In the genomic region with DNA sequence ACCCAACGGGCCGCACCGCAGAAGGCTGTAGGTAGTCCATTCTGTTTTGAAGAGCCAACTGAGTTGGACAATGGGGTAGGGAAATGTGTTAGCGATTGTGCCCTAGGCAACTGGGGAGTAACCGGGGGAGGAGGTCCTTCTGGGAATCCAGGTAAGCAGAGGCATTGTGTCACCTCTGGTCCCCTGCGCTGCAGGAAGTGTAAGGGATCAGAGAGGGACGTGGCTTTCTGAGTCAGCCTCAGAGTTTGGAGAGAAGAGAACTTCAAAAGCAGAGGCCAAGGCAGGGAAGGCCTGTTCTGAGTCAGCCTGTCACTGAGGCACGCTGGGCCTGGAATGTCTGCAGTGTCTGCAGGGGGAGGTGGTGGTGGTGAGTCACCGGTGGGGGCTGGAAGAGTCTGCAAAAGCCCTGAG, we compare ENCODE assay signal across 14 mouse cellular contexts. TPM values are rescaled to one million over a fixed set of nuclear protein-coding genes. Genes with fewer than 3 reads are reported as not detected.
DNase-seq lines count a peak whose midpoint lies in the region; ATAC-seq lines count a peak whose summit lies in the region.
"Had no signal": no experiment of that assay in that cellular context is flagged by ENCODE, and none has a peak within 500 bp of the region (broad histone marks: within the 10 kb centered on the region; RNA-seq: fewer than 3 reads in every experiment).

No protein-coding gene starts in this region.

- no peaks in the 10 kb centered on the region for H3K36me3 ChIP-seq in midbrain, embryonic 11.5 days (ENCODE audit: control insufficient read depth, insufficient read depth, low read length)
- H3K36me3 ChIP-seq in midbrain, embryonic 14.5 days (ENCODE audit: control insufficient read depth, insufficient read depth, low read length): no peaks in the 10 kb centered on the region
- H3K36me3 ChIP-seq in stomach, embryonic 16.5 days (ENCODE audit: control insufficient read depth, insufficient read depth, low read length): no peaks in the 10 kb centered on the region

- ATAC-seq in midbrain, embryonic 11.5 days (ENCODE audit: low FRiP score): no peak
- no peak for ATAC-seq in midbrain, embryonic 14.5 days (ENCODE audit: low FRiP score, low TSS enrichment)
- peak; percentile 89; the same call in 1 of the 2 replicates for ATAC-seq in stomach, embryonic 16.5 days (ENCODE audit: insufficient read depth, low FRiP score)
- ATAC-seq: hindbrain, postnatal 0 days; liver, postnatal 0 days had no signal

- no peaks in the 10 kb centered on the region for H3K9me3 ChIP-seq in midbrain, embryonic 11.5 days (ENCODE audit: control insufficient read depth, low read length)
- H3K9me3 ChIP-seq in midbrain, embryonic 14.5 days (ENCODE audit: control insufficient read depth, low read length): no peaks in the 10 kb centered on the region
- no peaks in the 10 kb centered on the region for H3K9me3 ChIP-seq in stomach, embryonic 16.5 days (replicated peaks; ENCODE audit: control insufficient read depth, low read length)

- 0 out of 2 replicates have a peak, but pooled peaks cover under 1% of the 10 kb centered on the region for H3K4me1 ChIP-seq in midbrain, embryonic 11.5 days (ENCODE audit: control insufficient read depth, insufficient read depth, low read length)
- H3K4me1 ChIP-seq in midbrain, embryonic 14.5 days (ENCODE audit: control insufficient read depth, insufficient read depth, low read length): no peaks in the 10 kb centered on the region
- no peaks in the 10 kb centered on the region for H3K4me1 ChIP-seq in stomach, embryonic 16.5 days (ENCODE audit: control insufficient read depth, insufficient read depth, low read length)

- no peak overlapping the region for H3K27ac ChIP-seq in midbrain, embryonic 11.5 days (ENCODE audit: low read depth, low read length)
- H3K27ac ChIP-seq in midbrain, embryonic 14.5 days (replicated peaks; ENCODE audit: low read depth, low read length): no peak overlapping the region
- peak overlapping the region; percentile 36 for H3K27ac ChIP-seq in stomach, embryonic 16.5 days (ENCODE audit: low read length)
- H3K27ac ChIP-seq: gastrocnemius, adult 2 months; hindbrain, postnatal 0 days had no signal

- DNase-seq in embryo, embryonic 10 days (ENCODE audit: low spot score): peak; percentile 61
- no peak for DNase-seq in embryo, embryonic 11 days
- DNase-seq in midbrain, embryonic 11.5 days (ENCODE audit: low spot score, missing footprints): peak; percentile 85
- no peak for DNase-seq in midbrain, embryonic 14.5 days
- peak; percentile 87 to 89 for DNase-seq in adrenal gland, postnatal 36 days
- no peak for DNase-seq in cerebellum, adult 8-10 months
- no peak for DNase-seq in kidney, postnatal 36 days
- DNase-seq: cerebellum, postnatal 36 days; gastrocnemius, adult 2 months; layer of hippocampus, postnatal 36 days; liver, postnatal 0 days had no signal

- no peaks in the 10 kb centered on the region for H3K27me3 ChIP-seq in midbrain, embryonic 11.5 days (ENCODE audit: control insufficient read depth, insufficient read depth, low read length)
- H3K27me3 ChIP-seq in midbrain, embryonic 14.5 days (ENCODE audit: control insufficient read depth, insufficient read depth, low read length): no peaks in the 10 kb centered on the region
- peaks cover 1% of the 10 kb centered on the region; the same call in 1 of the 2 replicates for H3K27me3 ChIP-seq in stomach, embryonic 16.5 days (ENCODE audit: control insufficient read depth, insufficient read depth, low read length)

- 16% methylated on average over 9 of the region's 9 CpGs for WGBS in midbrain, embryonic 11.5 days
- WGBS in midbrain, embryonic 14.5 days: 13% methylated on average over 9 of the region's 9 CpGs
- 15% methylated on average over 9 of the region's 9 CpGs for WGBS in stomach, embryonic 16.5 days

- no peak overlapping the region for H3K4me3 ChIP-seq in midbrain, embryonic 11.5 days (ENCODE audit: low read depth, low read length)
- H3K4me3 ChIP-seq in midbrain, embryonic 14.5 days (replicated peaks; ENCODE audit: low read depth, low read length): no peak overlapping the region
- H3K4me3 ChIP-seq in stomach, embryonic 16.5 days (replicated peaks; ENCODE audit: low read length): no peak overlapping the region
- H3K4me3 ChIP-seq: gastrocnemius, adult 2 months had no signal

- H3K9ac ChIP-seq in midbrain, embryonic 11.5 days (ENCODE audit: low read length): no peak overlapping the region
- no peak overlapping the region for H3K9ac ChIP-seq in midbrain, embryonic 14.5 days (replicated peaks; ENCODE audit: low read length)
- peak overlapping the region; percentile 19; the same call in 1 of the 2 replicates for H3K9ac ChIP-seq in stomach, embryonic 16.5 days (ENCODE audit: low read length)
- H3K9ac ChIP-seq: liver, postnatal 0 days had no signal

- no peak overlapping the region for H3K4me2 ChIP-seq in midbrain, embryonic 11.5 days
- H3K4me2 ChIP-seq in midbrain, embryonic 14.5 days (ENCODE audit: low read length): no peak overlapping the region
- no peak overlapping the region for H3K4me2 ChIP-seq in stomach, embryonic 16.5 days (ENCODE audit: low read depth, low read length)

RNA-seq across cellular contexts. Expression of a gene that starts 6.4 kb away (rescaled TPM):
- polyA plus RNA-seq in midbrain, embryonic 11.5 days (2014; fragmentation: Nextera tagmentation; extraction: Ambion mirVana): not detected in 2 replicates
- polyA plus RNA-seq in midbrain, embryonic 14.5 days (2014; fragmentation: Nextera tagmentation; extraction: Ambion mirVana): not detected in 2 replicates
- not detected for total RNA-seq in adrenal gland, postnatal 36 days (2021)
- polyA plus RNA-seq in stomach, embryonic 16.5 days (2015; fragmentation: Nextera tagmentation; extraction: Ambion mirVana): 2.5 and 5.3 TPM in 2 replicates
- total RNA-seq: adrenal gland, postnatal 4 days; gastrocnemius, adult 2 months; hindbrain, postnatal 0 days; layer of hippocampus, postnatal 36 days had no signal
- polyA plus RNA-seq: hindbrain, postnatal 0 days; liver, postnatal 0 days had no signal

RNA-seq across cellular contexts. Expression of a gene that starts 12.2 kb away (rescaled TPM):
- polyA plus RNA-seq in midbrain, embryonic 11.5 days (2014; fragmentation: Nextera tagmentation; extraction: Ambion mirVana): 92.9 and 95.1 TPM in 2 replicates
- polyA plus RNA-seq in midbrain, embryonic 14.5 days (2014; fragmentation: Nextera tagmentation; extraction: Ambion mirVana): 10.7 and 11.1 TPM in 2 replicates
- total RNA-seq in adrenal gland, postnatal 36 days (2021): 1 to 10 TPM; 2.1 to 4.7 TPM
- 24.1 and 26.7 TPM in 2 replicates for polyA plus RNA-seq in stomach, embryonic 16.5 days (2015; fragmentation: Nextera tagmentation; extraction: Ambion mirVana)
- total RNA-seq: gastrocnemius, adult 2 months; layer of hippocampus, postnatal 36 days had no signal

RNA-seq across cellular contexts. Expression of a gene that starts 16.7 kb away (rescaled TPM):
- 36.7 and 43.0 TPM in 2 replicates for polyA plus RNA-seq in midbrain, embryonic 11.5 days (2014; fragmentation: Nextera tagmentation; extraction: Ambion mirVana)
- 45.3 and 77.5 TPM in 2 replicates for polyA plus RNA-seq in midbrain, embryonic 14.5 days (2014; fragmentation: Nextera tagmentation; extraction: Ambion mirVana)
- total RNA-seq in adrenal gland, postnatal 36 days (2021): 10 to 100 TPM; 85.8 to 89.6 TPM
- 80.5 and 92.6 TPM in 2 replicates for polyA plus RNA-seq in stomach, embryonic 16.5 days (2015; fragmentation: Nextera tagmentation; extraction: Ambion mirVana)

RNA-seq across cellular contexts. Expression of a gene that starts 47.2 kb away (rescaled TPM):
- 21.5 and 22.3 TPM in 2 replicates for polyA plus RNA-seq in midbrain, embryonic 11.5 days (2014; fragmentation: Nextera tagmentation; extraction: Ambion mirVana)
- polyA plus RNA-seq in midbrain, embryonic 14.5 days (2014; fragmentation: Nextera tagmentation; extraction: Ambion mirVana): 32.3 and 32.7 TPM in 2 replicates
- 10 to 100 TPM; 53.4 to 56.4 TPM for total RNA-seq in adrenal gland, postnatal 36 days (2021)
- 32.6 and 34.0 TPM in 2 replicates for polyA plus RNA-seq in stomach, embryonic 16.5 days (2015; fragmentation: Nextera tagmentation; extraction: Ambion mirVana)

RNA-seq across cellular contexts. Expression of a gene that starts 57.5 kb away (rescaled TPM):
- 405 and 437 TPM in 2 replicates for polyA plus RNA-seq in midbrain, embryonic 11.5 days (2014; fragmentation: Nextera tagmentation; extraction: Ambion mirVana)
- 679 and 959 TPM in 2 replicates for polyA plus RNA-seq in midbrain, embryonic 14.5 days (2014; fragmentation: Nextera tagmentation; extraction: Ambion mirVana)
- total RNA-seq in adrenal gland, postnatal 36 days (2021): 100 to 1,000 TPM; 268 to 316 TPM
- 693 and 716 TPM in 2 replicates for polyA plus RNA-seq in stomach, embryonic 16.5 days (2015; fragmentation: Nextera tagmentation; extraction: Ambion mirVana)

Comparison
In these comparisons a context has a peak if more than half of its experiments do, and no peak if none do; other contexts are left out.
1. DNase-seq: peak in embryo, embryonic 10 days (single experiment), midbrain, embryonic 11.5 days (single experiment) and adrenal gland, postnatal 36 days (2 of 2); none in embryo, embryonic 11 days (single experiment), midbrain, embryonic 14.5 days (single experiment), cerebellum, adult 8-10 months (single experiment) and kidney, postnatal 36 days (0 of 2).